Mouse (Mus musculus) ES-Bruce4 (cell line): ENCODE data around the gene Abca7.

Experiments
- CTCF ChIP-seq: IDR thresholded peaks from one replicate; pipeline ENCODE4 v1.8.1; 2011; ENCODE audit warnings: low read depth, low read length
- EP300 ChIP-seq: IDR thresholded peaks from 2 replicates; pipeline ENCODE4 v1.6.1; 2011; ENCODE audit warnings: low read depth, low read length; ENCODE audit not compliant: insufficient read depth
- POLR2A ChIP-seq: IDR thresholded peaks from one replicate; pipeline ENCODE4 v1.8.1; 2011; ENCODE audit warnings: low read length; ENCODE audit not compliant: insufficient read depth

GRCm38 (mm10) chr10:80050885-80051617 is 54.8 kb downstream of the Abca7 start:
- TF ChIP-seq CTCF (no peak), POLR2A (no peak), EP300 (peak; percentile 98)
